Mouse (Mus musculus) urinary bladder, postnatal 0 days (tissue): ENCODE data around the gene Vmn1r63. TPM values are rescaled to one million over a fixed set of nuclear protein-coding genes. Genes with fewer than 3 reads are reported as not detected.

ENCODE experiments used
- polyA plus RNA-seq: library from polyadenylated mRNA; unstranded; fragments of >200 nt; fragmentation: Nextera tagmentation; extraction: Ambion mirVana; gene quantifications from 2 replicates; pipeline ENCODE4 v1.2.1, GENCODE M21; 2015

Gene Vmn1r63
- not detected in 2 replicates for polyA plus RNA-seq

DNA sequence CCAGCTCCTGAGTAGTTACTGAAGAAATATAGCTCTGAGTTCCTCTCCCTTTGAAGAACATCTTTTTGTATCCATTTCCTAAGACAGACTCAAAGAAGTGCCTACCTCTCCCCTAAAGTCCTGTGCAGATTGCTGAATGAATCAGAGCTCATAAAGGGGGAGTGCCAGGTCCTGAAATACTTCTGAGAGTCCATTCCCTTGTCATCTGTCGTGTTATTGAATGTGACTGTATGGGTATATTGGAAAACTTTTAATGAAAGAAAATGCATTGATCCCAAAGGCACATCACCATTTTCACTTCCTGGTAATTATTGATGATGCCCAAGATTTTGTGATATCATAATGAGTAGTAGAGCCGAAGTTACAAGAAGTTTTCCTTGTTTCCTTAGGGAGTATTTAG is at the start of gene Vmn1r63:
TSS of gene Vmn1r63 (minus strand) at position 101 of the 400 bp plus-strand sequence.

Other genes with a start within 250 kb of the Vmn1r63 start
- not detected in 2 replicates for gene Vmn1r61, start 192.2 kb downstream of the Vmn1r63 start, polyA plus RNA-seq
- gene Vmn1r62, start 131.8 kb downstream of the Vmn1r63 start, polyA plus RNA-seq: not detected in 2 replicates
- gene Vmn1r64, start 79.1 kb upstream of the Vmn1r63 start, polyA plus RNA-seq: not detected in 2 replicates
- not detected in 2 replicates for gene Vmn1r65, start 205.6 kb upstream of the Vmn1r63 start, polyA plus RNA-seq
- not detected in 2 replicates for gene Nlrp4c, start 239.7 kb upstream of the Vmn1r63 start, polyA plus RNA-seq